Mouse (Mus musculus): ENCODE measurements around the gene Rgs7.

Gene Rgs7

GRCm38 (mm10) chr1:175028267-175028666 lies 464.0 kb downstream of the Rgs7 start:
- DNase-seq (ENCODE audit: low spot score), result no peak

- DNase-seq (ENCODE audit: low spot score), result no peak
These were observed 466.5 kb downstream of the Rgs7 start for GRCm38 (mm10) chr1:175025781-175026309.

- no peak for DNase-seq (ENCODE audit: low spot score)
These were observed 468.2 kb downstream of the Rgs7 start for GRCm38 (mm10) chr1:175024136-175024535.
